Mouse (Mus musculus): Measurements from ENCODE around the gene Mga.

- TF ChIP-seq EP300 (IDR thresholded peaks at IDR 0.05; ENCODE audit: low read depth), result no peak
- no peak for TF ChIP-seq CTCF (IDR thresholded peaks at IDR 0.05; ENCODE audit: low read depth)
These were observed 24.5 kb upstream of the Mga start for GRCm38 (mm10) chr2:119872371-119873104.

Data from heart, postnatal 0 days (tissue).